Comparison of ENCODE assay signal across 8 mouse cellular contexts in genomic region chr1:161070352-161071271, GRCm38 (mm10). TPM values are rescaled to one million over a fixed set of nuclear protein-coding genes. Genes with fewer than 3 reads are reported as not detected.
DNase-seq lines count a peak whose midpoint lies in the region; ATAC-seq lines count a peak whose summit lies in the region.

TSS of gene Dars2 (minus strand) at chr1:161070658.
TSS of gene Cenpl (plus strand) at chr1:161070713.

- under 1% methylated on average over 57 of the region's 57 CpGs for WGBS in forebrain, embryonic 14.5 days
- under 1% methylated on average over 57 of the region's 57 CpGs for WGBS in neural tube, embryonic 15.5 days

- peaks cover 2% of the 10 kb centered on the region; the same call in 1 of the 2 replicates for H3K36me3 ChIP-seq in forebrain, embryonic 14.5 days (ENCODE audit: control insufficient read depth, insufficient read depth, low read length)
- H3K36me3 ChIP-seq in neural tube, embryonic 15.5 days, result no peaks in the 10 kb centered on the region

- intact Hi-C loops in heart, postnatal 14 days (cut with DNase I), result loop anchor here (5.0 to 10.0 kb wide), 2 partner anchors 62 to 124 kb away; partner anchors contain the start of gene Klhl20

- H3K4me1 ChIP-seq in forebrain, embryonic 14.5 days (ENCODE audit: control insufficient read depth, insufficient read depth, low read length), result peaks cover 26% of the 10 kb centered on the region
- H3K4me1 ChIP-seq in neural tube, embryonic 15.5 days, result peaks cover 38% of the 10 kb centered on the region

- ATAC-seq in forebrain, embryonic 14.5 days, result peak; percentile 98
- ATAC-seq in neural tube, embryonic 15.5 days (ENCODE audit: low FRiP score), result peak; percentile 99

- H3K9me3 ChIP-seq in forebrain, embryonic 14.5 days (replicated peaks; ENCODE audit: control insufficient read depth, low read length), result no peaks in the 10 kb centered on the region
- no peaks in the 10 kb centered on the region for H3K9me3 ChIP-seq in neural tube, embryonic 15.5 days (replicated peaks)

- peak within 1 kb of the TSS; percentile 54 for H3K4me3 ChIP-seq in forebrain, embryonic 14.5 days (ENCODE audit: low read depth, low read length)
- peak within 1 kb of the TSS; percentile 71 for H3K4me3 ChIP-seq in neural tube, embryonic 15.5 days (replicated peaks)

- H3K27ac ChIP-seq in forebrain, embryonic 14.5 days (ENCODE audit: low read depth, low read length), result peak within 1 kb of the TSS; percentile 15; the same call in 1 of the 2 replicates
- H3K27ac ChIP-seq in neural tube, embryonic 15.5 days (replicated peaks), result peak within 1 kb of the TSS; percentile 86

- no peaks in the 10 kb centered on the region for H3K27me3 ChIP-seq in forebrain, embryonic 14.5 days (replicated peaks; ENCODE audit: control insufficient read depth, insufficient read depth, low read length)
- H3K27me3 ChIP-seq in neural tube, embryonic 15.5 days (replicated peaks), result no peaks in the 10 kb centered on the region

- H3K9ac ChIP-seq in forebrain, embryonic 14.5 days (ENCODE audit: low read length), result peak within 1 kb of the TSS; percentile 82
- peak within 1 kb of the TSS; percentile 79 for H3K9ac ChIP-seq in neural tube, embryonic 15.5 days (replicated peaks)

- peak within 1 kb of the TSS; percentile 79 for H3K4me2 ChIP-seq in forebrain, embryonic 14.5 days (ENCODE audit: low read length)
- H3K4me2 ChIP-seq in neural tube, embryonic 15.5 days, result peak within 1 kb of the TSS; percentile 66

- peak; percentile 100 for DNase-seq in ES-CJ7 (ENCODE audit: low read depth, low spot score)
- peak; percentile 93 for DNase-seq in cerebellum, adult 11 months
- peak; percentile 99 for DNase-seq in forebrain, embryonic 14.5 days (ENCODE audit: low spot score)
- peak; percentile 94 to 96 for DNase-seq in heart, postnatal 14 days
- peak; percentile 97 for DNase-seq in layer of hippocampus, adult 11-12 months (ENCODE audit: low spot score)
- DNase-seq in lung, adult 18-20 months, result peak; percentile 97 to 98
- DNase-seq in testis, postnatal 14 days (ENCODE audit: low spot score), result peak; percentile 94

RNA-seq across cellular contexts. Expression of gene Dars2, which starts in this region (rescaled TPM):
- polyA plus RNA-seq in forebrain, embryonic 14.5 days (2014; fragmentation: Nextera tagmentation; extraction: Ambion mirVana), result 38.4 and 41.3 TPM in 2 replicates
- total RNA-seq in heart, postnatal 14 days (2021), result 10 to 100 TPM; 17.4 to 17.6 TPM
- polyA plus RNA-seq in neural tube, embryonic 15.5 days (2015; fragmentation: Nextera tagmentation; extraction: Ambion mirVana), result 23.2 and 30.0 TPM in 2 replicates

RNA-seq across cellular contexts. Expression of gene Cenpl, which starts in this region (rescaled TPM):
- 22.7 and 27.5 TPM in 2 replicates for polyA plus RNA-seq in forebrain, embryonic 14.5 days (2014; fragmentation: Nextera tagmentation; extraction: Ambion mirVana)
- 1 to 10 TPM; 1.9 to 2.2 TPM for total RNA-seq in heart, postnatal 14 days (2021)
- polyA plus RNA-seq in neural tube, embryonic 15.5 days (2015; fragmentation: Nextera tagmentation; extraction: Ambion mirVana), result 9.1 and 14.5 TPM in 2 replicates

Comparison
In these comparisons a context has a peak if more than half of its experiments do, and no peak if none do; other contexts are left out.
1. Peak in every context shown above with its lines: DNase-seq, ATAC-seq, H3K4me3 ChIP-seq and H3K27ac ChIP-seq.